Mouse (Mus musculus): ENCODE results near the gene Gstt2.

- TF ChIP-seq CTCF (IDR thresholded peaks at IDR 0.05; ENCODE audit: insufficient read depth, low read depth, low read length) (no peak), POLR2A (IDR thresholded peaks at IDR 0.05; ENCODE audit: insufficient read depth, low read depth, low read length) (no peak)
These were observed 17.3 kb downstream of the Gstt2 start for GRCm38 (mm10) chr10:75819882-75820281.
